Mouse (Mus musculus): ENCODE data around the gene Hecw2. TPM values are rescaled to one million over a fixed set of nuclear protein-coding genes. Genes with fewer than 3 reads are reported as not detected.

The Hecw2 gene
- polyA plus RNA-seq, 1 experiment from 2014 or later: 7.2 TPM

DNA sequence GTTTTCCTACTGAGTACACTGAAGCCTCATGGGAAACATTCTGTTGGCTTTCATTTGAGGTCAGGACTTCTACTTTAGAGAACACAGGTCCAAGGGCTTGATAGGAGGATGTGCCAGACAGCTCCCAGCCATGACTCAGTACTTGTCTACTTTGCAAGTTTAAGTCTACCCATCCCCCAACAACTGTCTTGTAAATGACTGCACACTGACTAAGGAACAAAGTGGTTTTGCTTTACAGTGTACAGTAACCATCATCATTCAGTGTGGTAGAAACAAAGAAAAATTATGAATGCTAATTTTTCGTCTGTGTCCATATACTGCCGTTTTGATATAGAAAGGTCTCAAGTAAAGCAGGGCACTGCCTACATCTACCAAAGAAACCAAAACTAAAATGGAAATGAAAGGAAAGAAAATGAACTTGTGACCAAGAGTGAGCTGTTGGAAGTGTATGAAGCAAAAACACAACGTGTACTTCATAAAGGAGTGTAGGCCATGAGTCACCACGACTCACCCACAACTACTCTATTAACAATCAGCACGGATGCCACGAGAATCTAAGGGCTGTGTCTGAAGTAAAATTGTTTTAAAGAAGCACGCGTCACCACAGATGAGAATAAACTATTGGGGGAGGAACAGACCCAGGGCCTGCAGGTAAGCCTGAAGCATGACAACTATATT, 356.6 kb downstream of the Hecw2 start:
- Histone ChIP-seq H3K4me1 (replicated peaks) (no peaks in the 10 kb centered on the region), H3K9me3 (no peaks in the 10 kb centered on the region), H3K9ac (no peak overlapping the region), H3K36me3 (peaks cover 10% of the 10 kb centered on the region; the same call in 1 of the 2 replicates), H3K4me2 (no peak overlapping the region), H3K4me3 (no peak overlapping the region), H3K27ac (no peak overlapping the region), H3K27me3 (no peaks in the 10 kb centered on the region)
- no peak for ATAC-seq (ENCODE audit: low FRiP score)
- 93% methylated on average over 8 of the region's 8 CpGs for WGBS

DNA sequence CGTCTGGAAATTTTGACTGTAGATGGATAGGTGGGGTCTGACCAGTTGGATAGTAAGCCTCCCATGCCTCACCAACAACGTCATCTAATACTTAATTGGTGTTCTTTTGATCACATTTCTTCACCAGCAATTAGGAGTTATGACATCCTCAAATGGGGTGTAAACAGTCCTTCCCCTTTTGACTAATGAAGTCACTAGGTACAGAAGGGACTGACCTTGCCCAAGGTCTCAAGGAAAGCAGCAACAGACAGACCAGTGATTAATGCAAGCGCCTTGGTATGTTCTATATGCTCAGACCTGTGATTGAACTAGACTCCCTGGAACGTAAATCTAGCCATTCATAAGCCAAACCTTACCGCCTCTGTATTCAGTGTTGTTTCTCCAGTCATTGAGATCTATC, 364.7 kb downstream of the Hecw2 start:
- Histone ChIP-seq H3K4me3 (no peak overlapping the region), H3K9me3 (no peaks in the 10 kb centered on the region), H3K9ac (no peak overlapping the region), H3K4me1 (replicated peaks) (no peaks in the 10 kb centered on the region), H3K27ac (no peak overlapping the region), H3K36me3 (peaks cover 19% of the 10 kb centered on the region), H3K27me3 (peaks cover 4% of the 10 kb centered on the region; the same call in 1 of the 2 replicates), H3K4me2 (no peak overlapping the region)
- 92% methylated on average over 5 of the region's 5 CpGs for WGBS
- no peak for ATAC-seq (ENCODE audit: low FRiP score)

DNA sequence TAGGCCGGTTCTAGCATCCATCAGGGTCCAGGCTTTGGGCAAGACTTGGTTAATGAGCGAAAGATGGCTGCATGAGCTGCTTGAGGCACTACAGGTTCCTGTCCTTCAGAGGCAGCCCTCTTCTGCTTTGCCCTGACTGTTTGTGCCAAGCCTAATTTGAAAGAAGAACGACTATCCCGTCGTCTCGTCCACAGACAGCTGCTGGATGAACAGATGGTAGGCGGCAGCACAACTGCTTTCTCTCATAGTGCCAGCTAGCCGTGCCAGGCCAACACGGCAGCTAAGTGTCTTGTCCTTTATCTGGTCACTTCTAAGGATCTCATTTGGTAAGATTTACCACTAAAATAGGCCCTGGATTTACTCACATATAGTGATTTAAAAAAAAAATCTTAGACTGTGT, 365.9 kb downstream of the Hecw2 start:
- no peak overlapping the region for H3K4me2 ChIP-seq
- H3K36me3 ChIP-seq: peaks cover 19% of the 10 kb centered on the region
- no peak overlapping the region for H3K9ac ChIP-seq
- no peak overlapping the region for H3K4me3 ChIP-seq
- H3K9me3 ChIP-seq: no peaks in the 10 kb centered on the region
- H3K27me3 ChIP-seq: peaks cover 6% of the 10 kb centered on the region; the same call in 1 of the 2 replicates
- 78% methylated on average over 9 of the region's 9 CpGs for WGBS
- peak; percentile 54; the same call in 1 of the 2 replicates for ATAC-seq (ENCODE audit: low FRiP score)
- peak overlapping the region; percentile 8; the same call in 1 of the 2 replicates for H3K27ac ChIP-seq
- peaks cover 1% of the 10 kb centered on the region for H3K4me1 ChIP-seq (replicated peaks)

DNA sequence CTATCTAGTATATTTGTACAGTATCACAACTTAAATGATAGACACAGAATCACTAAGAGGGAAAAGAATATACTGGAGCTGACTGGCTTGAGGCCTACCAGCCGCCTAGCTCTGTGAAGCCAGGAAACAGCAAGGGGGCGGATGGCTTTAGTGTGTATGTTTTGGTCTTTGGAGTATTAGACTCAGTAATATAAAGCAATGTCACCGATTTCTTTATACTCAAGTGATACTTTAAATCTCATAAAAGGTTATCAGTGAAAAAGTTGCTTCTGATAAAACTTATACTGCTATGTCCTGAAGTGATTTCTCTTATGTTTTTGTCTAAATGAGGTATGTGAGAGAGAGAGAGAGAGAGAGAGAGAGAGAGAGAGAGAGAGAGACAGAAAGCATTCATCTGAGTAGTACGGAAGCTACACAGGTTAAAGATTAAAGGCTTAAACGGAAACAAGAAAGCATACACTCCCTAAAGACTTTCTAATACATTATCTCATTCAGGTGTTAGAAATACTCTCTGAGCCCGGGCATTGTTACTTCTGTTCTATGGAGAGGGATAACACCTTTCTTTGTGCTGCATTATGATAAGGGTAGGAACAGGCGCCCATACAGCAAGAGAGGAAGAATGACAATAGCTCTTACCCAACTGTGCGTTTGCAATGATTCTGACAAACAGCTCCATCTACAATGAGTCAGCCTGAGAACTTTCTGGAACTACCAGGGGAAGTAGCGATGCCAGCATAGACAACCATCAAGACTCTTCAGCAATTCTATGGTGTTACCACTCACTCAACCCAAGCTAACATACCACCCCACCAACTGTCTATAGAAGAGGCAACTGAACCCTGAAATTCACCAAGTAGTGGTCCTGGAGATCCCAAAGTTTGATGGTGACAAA, 370.3 kb downstream of the Hecw2 start:
- Histone ChIP-seq H3K9me3 (no peaks in the 10 kb centered on the region), H3K27me3 (peaks cover 6% of the 10 kb centered on the region; the same call in 1 of the 2 replicates), H3K4me1 (replicated peaks) (peaks cover 13% of the 10 kb centered on the region), H3K36me3 (peaks cover 4% of the 10 kb centered on the region), H3K9ac (no peak overlapping the region), H3K4me3 (no peak overlapping the region), H3K27ac (no peak overlapping the region), H3K4me2 (no peak overlapping the region)
- WGBS: 82% methylated on average over 9 of the region's 9 CpGs
- 0 out of 2 replicates have a peak, but pooled peaks have one; percentile 2 for ATAC-seq (ENCODE audit: low FRiP score)

- peaks cover 9% of the 10 kb centered on the region; the same call in 1 of the 2 replicates for H3K27me3 ChIP-seq
- H3K9me3 ChIP-seq: no peaks in the 10 kb centered on the region
- H3K4me2 ChIP-seq: peak overlapping the region; percentile 29
- H3K27ac ChIP-seq: peak overlapping the region; percentile 68
- peak; percentile 93 for ATAC-seq (ENCODE audit: low FRiP score)
- 5% methylated on average over 10 of the region's 10 CpGs for WGBS
- H3K36me3 ChIP-seq: peaks cover 4% of the 10 kb centered on the region
- peaks cover 13% of the 10 kb centered on the region for H3K4me1 ChIP-seq (replicated peaks)
- H3K4me3 ChIP-seq: no peak overlapping the region
- H3K9ac ChIP-seq: no peak overlapping the region
These were observed 371.1 kb downstream of the Hecw2 start for GRCm38 (mm10) chr1:53823687-53824445.

DNA sequence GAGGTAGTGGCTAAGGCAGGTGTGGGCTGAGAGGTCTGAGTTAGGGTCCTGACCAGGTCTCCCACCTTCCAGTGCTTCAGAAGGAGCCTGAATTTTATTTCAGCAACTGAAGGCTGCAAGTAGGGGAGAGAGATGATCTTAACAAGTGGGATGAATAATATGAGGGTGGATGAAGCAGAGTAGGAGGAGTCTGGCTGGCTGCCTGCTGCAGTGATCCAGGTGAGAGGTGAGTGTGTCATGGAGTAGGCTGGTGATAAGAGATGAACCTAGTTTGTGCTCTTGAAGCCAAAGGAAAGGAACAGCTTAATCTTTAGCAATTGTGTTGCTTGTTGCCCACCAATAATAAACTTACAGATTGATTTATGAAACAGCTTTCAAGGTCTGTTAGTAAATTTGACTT, 373.0 kb downstream of the Hecw2 start:
- Histone ChIP-seq H3K9me3 (no peaks in the 10 kb centered on the region), H3K9ac (no peak overlapping the region), H3K27ac (no peak overlapping the region), H3K4me2 (no peak overlapping the region), H3K4me3 (no peak overlapping the region), H3K36me3 (peaks cover 4% of the 10 kb centered on the region), H3K4me1 (replicated peaks) (peaks cover 13% of the 10 kb centered on the region), H3K27me3 (peaks cover 9% of the 10 kb centered on the region; the same call in 1 of the 2 replicates)
- no peak for ATAC-seq (ENCODE audit: low FRiP score)

- H3K27ac ChIP-seq: no peak overlapping the region
- 67% methylated on average over 5 of the region's 5 CpGs for WGBS
- no peaks in the 10 kb centered on the region for H3K9me3 ChIP-seq
- no peak overlapping the region for H3K4me3 ChIP-seq
- no peak overlapping the region for H3K4me2 ChIP-seq
- H3K36me3 ChIP-seq: no peaks in the 10 kb centered on the region; the same call in 1 of the 2 replicates
- H3K4me1 ChIP-seq (replicated peaks): peaks cover 13% of the 10 kb centered on the region
- 0 out of 2 replicates have a peak, but pooled peaks cover 4% of the 10 kb centered on the region for H3K27me3 ChIP-seq
- no peak overlapping the region for H3K9ac ChIP-seq
- ATAC-seq (ENCODE audit: low FRiP score): no peak
These were observed 374.8 kb downstream of the Hecw2 start for GRCm38 (mm10) chr1:53820041-53820632.

DNA sequence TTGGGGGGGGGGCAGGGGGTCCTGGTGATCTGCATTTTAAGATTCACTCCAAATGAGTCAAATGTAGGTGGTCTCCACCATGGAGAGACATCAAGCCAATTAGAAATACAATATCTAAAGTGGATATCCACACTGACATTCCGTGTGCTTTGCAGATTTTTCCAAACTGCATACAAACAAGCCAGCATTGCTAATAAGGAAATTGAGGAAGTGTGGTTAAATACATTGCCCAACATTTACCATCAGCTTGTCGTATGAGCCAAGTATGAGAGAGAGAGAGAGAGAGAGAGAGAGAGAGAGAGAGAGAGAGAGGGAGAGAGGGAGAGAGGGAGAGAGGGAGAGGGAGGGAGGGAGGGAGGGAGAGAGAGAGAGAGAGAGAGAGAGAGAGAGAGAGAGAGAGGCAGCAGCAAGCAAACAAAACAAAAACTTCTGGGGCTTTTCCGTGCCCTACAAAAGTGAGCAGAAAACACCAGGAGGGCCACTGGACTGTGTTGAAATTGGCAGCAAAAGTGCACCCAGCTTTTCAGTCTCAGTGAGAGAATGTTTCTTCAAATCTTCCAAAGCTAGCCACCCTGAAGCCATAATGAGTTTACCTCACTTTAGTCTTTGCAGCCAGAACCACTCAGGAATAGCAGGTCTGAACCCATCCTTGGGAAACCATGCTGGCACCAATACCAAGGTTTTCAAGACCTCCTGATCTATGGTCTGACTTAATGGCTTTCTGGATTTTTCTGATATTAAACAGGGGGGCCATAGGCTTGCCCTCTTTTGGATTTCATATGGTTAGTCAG, 376.7 kb downstream of the Hecw2 start:
- no peak for ATAC-seq (ENCODE audit: low FRiP score)
- Histone ChIP-seq H3K4me1 (replicated peaks) (peaks cover 3% of the 10 kb centered on the region), H3K36me3 (peaks cover 3% of the 10 kb centered on the region), H3K27ac (no peak overlapping the region), H3K4me2 (no peak overlapping the region), H3K4me3 (no peak overlapping the region), H3K9ac (no peak overlapping the region), H3K9me3 (no peaks in the 10 kb centered on the region), H3K27me3 (0 out of 2 replicates have a peak, but pooled peaks cover 3% of the 10 kb centered on the region)
- 55% methylated on average over 3 of the region's 3 CpGs for WGBS

DNA sequence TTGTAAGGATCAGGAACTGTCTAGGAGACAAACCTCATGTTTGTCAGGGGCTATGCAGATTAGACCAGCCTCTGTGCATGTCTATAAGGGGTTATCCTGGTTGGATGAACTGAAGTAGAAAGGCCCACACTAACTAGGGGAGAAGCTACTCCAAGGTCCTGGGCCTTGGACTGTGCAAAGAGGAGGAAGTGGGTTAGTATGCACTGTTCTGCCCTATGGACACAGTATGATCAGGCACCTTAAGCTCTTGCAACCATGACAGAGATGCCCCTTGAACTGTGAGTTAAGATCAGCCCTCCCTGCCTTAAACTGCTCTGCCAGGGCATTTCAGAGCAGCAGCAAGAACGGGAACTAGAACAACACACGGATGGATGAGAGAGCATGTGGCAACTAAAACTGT, 378.6 kb downstream of the Hecw2 start:
- no peaks in the 10 kb centered on the region for H3K9me3 ChIP-seq
- WGBS: 80% methylated on average over 2 of the region's 2 CpGs
- no peak overlapping the region for H3K4me3 ChIP-seq
- peaks cover 9% of the 10 kb centered on the region for H3K36me3 ChIP-seq
- no peak overlapping the region for H3K4me2 ChIP-seq
- H3K27me3 ChIP-seq: 0 out of 2 replicates have a peak, but pooled peaks cover 3% of the 10 kb centered on the region
- H3K4me1 ChIP-seq (replicated peaks): no peaks in the 10 kb centered on the region
- no peak for ATAC-seq (ENCODE audit: low FRiP score)
- H3K9ac ChIP-seq: no peak overlapping the region
- H3K27ac ChIP-seq: no peak overlapping the region

GRCm38 (mm10) chr1:53814077-53814705, 380.8 kb downstream of the Hecw2 start:
- H3K27me3 ChIP-seq: no peaks in the 10 kb centered on the region
- 59% methylated on average over 2 of the region's 2 CpGs for WGBS
- H3K9ac ChIP-seq: no peak overlapping the region
- ATAC-seq (ENCODE audit: low FRiP score): no peak
- H3K36me3 ChIP-seq: peaks cover 9% of the 10 kb centered on the region
- H3K4me3 ChIP-seq: no peak overlapping the region
- no peak overlapping the region for H3K4me2 ChIP-seq
- no peaks in the 10 kb centered on the region for H3K4me1 ChIP-seq (replicated peaks)
- no peaks in the 10 kb centered on the region for H3K9me3 ChIP-seq
- no peak overlapping the region for H3K27ac ChIP-seq

GRCm38 (mm10) chr1:53811919-53812318, 383.0 kb downstream of the Hecw2 start:
- no peaks in the 10 kb centered on the region for H3K9me3 ChIP-seq
- WGBS: 79% methylated on average over 4 of the region's 4 CpGs
- H3K4me1 ChIP-seq (replicated peaks): no peaks in the 10 kb centered on the region
- H3K9ac ChIP-seq: no peak overlapping the region
- no peak overlapping the region for H3K4me2 ChIP-seq
- H3K36me3 ChIP-seq: peaks cover 9% of the 10 kb centered on the region
- no peaks in the 10 kb centered on the region for H3K27me3 ChIP-seq
- H3K4me3 ChIP-seq: no peak overlapping the region
- no peak for ATAC-seq (ENCODE audit: low FRiP score)
- no peak overlapping the region for H3K27ac ChIP-seq

Measured in hindbrain, embryonic 13.5 days (tissue).